Mouse (Mus musculus) v-Abl transformed pro-B cells (cell line): ENCODE data around the gene Smim7.

Experiments
- in situ Hi-C, 2 experiments: fragments of 400-800 bp; cut with MboI; formaldehyde crosslinking; loops; one replicate each; pipeline ENCODE4 v1.15.1; 2025; ENCODE audit not compliant: unreplicated experiment in 2 of 2

Gene Smim7

DNA sequence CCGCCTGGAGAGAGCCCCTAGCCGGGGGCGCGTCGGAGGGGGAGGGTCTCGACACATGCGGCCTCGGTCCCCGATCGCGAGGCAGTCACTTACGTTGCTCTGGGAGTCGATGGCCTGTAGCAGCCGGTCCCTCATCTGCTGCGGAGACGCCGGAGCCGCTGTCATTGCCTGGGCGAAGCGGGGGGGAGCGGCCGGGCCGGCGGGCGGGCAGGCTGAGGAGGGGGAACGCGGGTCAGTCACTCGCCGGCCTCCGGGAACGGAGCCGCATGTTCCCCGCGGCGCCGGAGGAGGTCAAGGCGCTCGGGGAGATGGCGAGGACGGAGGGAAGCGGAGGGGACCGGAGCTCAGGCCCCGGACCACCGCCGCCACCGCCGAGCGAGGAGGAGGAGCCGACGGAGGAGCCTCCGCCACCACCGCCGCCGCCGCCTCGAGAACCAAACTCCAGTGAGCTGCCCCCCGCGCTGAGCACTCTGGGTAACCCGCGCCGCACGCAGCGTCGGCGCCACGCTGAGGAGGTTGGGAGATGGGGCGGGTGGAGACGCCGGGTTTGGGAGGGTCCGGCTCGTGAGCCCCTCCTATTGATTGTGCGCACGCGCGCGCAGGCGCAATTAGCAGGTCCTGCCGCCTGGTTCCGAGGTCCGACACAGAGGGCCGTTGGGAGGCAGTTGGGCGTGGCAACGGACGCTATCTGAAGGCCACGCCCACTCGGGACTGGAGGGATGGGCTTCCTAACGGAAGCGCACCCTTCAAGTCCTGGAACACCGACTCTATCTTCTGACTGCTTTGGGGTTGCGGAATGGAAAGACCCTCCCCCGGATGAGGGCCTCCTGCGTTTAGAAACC is 22.9 kb downstream of the Smim7 start, which contains the start of gene Med26:
Gene Med26 (minus strand): TSS at position 469 of the 842 bp plus-strand sequence.
- in situ Hi-C loops: no loop called here

DNA sequence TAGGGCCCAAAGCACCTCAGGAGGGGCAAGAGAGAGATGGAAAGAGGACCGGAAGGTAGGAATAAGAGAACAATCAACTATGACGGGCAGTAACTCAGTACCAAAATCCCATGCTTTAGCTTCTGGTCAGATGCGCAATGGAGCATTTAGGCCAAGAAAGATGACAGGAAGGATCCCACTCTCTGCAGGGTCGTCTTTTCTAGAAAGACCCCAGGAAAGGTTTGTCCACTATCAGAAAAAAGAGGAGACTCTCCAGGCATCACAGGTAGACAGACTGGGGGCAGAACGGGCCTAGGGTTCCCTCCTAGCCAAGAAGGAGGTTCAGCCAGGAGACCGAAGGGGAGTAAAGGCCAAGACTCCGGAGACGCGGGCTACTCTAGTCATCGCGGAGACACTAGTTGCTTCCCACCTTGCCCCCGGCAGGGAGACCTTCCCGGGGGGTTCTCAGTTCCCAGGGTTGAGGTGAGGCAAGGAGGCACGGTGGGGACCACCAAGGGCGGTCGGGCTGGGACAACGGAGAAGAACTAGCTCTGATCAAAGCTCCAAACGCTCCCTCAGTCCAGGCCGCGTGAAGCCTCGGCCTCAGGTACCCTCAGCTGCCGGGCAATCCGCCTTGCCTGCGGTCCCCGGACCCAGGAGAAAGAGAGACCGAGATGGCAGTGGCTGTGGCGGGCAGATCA is 23.6 kb downstream of the Smim7 start:
- in situ Hi-C loops: no loop called here

DNA sequence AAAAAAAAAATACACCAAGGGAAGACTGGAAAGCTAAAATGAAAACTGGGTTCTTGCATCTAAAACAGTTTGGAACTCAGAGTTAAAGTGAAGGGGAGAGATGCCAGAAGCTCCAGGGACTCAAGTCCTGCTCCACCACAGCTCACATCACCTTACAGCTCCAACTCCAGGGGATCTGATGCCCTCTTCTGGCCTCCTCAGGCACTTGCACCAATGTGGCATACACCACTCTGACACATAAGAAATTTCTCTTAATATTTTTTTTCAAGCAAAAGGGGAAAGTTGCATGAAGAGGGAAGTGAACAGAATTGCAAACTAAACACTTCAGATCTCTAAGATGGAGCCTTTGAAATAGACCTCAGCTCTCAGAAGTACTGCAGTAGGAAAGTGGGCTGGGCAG is 31.7 kb downstream of the Smim7 start:
- in situ Hi-C loops: no loop called here

DNA sequence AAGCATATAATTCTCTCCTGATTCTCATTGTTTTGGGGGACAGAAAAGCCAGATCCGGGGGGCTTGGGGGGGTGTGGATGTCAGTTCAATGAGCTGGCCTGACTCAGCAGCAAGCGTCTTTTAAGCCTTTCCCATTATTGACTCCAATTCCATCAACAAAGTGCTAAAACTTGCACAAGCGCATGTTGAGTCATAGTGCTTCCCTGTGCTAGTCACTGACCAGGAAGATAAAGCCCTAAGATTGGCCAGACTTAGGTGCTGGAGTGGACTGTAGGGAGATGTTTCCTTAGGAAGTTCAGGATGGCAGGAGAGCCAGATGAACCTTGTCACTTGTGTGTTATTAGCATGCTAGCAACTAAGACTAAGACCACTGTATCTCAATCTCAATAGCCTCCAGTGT is 36.0 kb downstream of the Smim7 start:
- in situ Hi-C loops: no loop called here

DNA sequence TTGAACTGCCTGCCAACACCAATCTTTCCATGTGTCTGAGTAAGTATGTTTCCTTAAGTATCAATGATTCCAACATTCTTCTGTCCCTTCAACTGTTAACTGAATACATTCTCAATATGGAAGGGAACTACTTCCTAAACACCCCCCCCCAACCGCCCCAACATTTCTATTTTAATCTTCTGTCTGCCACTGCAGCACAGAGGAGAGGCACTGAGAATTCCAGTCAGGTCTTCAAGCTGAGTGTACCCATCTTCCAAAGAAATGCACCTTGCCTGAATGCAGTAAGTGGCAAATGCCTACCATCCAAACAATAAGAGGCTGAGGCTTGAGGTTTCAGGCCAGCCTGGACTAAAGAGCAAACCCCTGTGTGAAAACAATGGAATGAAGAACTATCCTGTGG is 38.8 kb downstream of the Smim7 start:
- in situ Hi-C loops: no loop called here

DNA sequence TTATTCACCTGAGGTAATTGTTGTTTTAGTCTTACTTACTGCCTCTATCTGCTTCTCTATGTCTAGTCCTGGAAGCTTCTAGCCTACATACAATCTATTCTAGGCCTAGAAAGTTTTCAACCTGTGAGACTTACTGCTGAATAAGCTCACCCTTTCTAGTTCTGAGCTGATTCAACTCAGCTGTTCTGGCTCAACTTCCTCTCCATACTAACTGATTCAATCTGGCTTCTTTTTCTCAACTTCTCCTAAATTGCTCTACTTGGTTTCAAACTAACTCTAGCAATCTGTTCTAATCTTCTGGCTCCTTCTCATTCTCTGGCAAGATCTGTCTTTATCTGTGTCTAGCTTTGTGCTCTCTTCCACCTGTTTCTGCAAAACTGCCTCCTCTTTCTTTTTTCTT is 49.0 kb downstream of the Smim7 start:
- in situ Hi-C loops: no loop called here

DNA sequence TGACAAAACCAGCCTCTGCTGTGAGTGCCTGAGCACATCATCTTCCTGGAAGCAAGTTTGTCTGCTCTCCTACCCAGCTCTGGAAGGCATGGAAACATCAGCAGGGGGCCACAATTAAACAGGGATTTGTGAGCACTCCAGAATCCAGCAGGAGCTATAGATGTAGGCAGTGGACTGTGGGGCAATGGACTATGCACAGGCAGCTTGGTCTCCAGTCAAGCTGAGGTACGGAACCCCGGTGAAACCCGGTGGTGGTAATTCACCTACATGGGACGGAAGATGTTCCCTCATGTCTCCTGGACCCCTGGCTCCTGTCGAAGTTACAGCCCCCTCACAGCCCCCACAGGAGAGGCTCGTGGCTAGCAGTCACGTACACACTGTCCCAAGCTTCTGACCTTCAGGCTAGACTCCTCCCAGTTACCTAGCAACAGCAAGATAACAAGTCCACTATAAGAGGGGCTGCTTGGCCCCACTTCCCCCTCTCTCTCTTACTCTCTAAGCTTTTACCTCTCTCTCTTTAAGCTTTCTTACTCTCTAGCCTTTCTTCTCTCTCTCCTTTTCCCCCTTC is 53.4 kb downstream of the Smim7 start:
- in situ Hi-C loops: no loop called here
